Mouse (Mus musculus): ENCODE measurements around the gene Zhx3. TPM values are rescaled to one million over a fixed set of nuclear protein-coding genes. Genes with fewer than 3 reads are reported as not detected.
A peak's percentile ranks its signal among the peaks of the same experiment; 100 is the strongest.

The Zhx3 gene
- polyA plus RNA-seq, 1 experiment from 2014 or later: 15.5 TPM

DNA sequence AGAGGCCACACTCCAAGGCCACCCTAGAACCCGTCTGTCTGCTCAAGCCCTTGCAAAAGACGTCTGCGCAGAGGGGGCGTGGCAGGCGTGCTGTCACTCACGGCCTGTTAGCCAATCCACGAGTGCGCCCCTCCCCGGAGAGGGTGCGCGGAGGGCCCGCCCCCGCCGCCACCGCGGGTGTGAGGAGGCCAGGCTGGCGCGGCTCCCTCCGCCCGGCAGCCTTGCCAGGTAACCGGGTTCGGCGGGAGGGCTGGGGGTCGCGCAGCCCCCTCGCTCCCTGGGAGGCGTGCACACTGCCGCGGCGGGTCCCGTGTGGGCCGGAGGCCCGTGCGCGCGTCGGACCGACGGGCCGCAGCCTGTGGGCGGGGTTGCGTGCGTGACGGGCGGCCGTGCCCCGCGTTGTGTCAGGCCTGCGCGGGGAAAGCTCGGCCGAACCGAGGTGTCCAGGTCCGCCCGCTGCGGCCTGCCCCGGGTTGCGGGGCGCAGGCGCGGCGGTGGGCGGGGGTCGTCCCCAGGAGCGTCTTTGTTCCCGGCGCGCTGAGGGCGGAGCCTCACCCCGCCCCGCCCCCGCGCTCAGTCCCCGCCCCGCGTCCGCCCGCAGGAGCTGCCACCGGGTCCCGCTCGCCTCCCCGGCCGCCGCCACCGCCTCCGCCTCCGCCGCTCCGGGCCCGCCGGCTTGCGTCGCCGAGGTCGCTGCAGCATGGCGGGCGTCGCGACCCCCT lies 141.5 kb downstream of the Zhx3 start, which contains the start of gene Plcg1:
Plcg1 (plus strand) TSS at position 184 of the 722 bp plus-strand sequence.
- Histone ChIP-seq H3K4me3 (peak within 1 kb of the TSS; percentile 92), H3K27me3 (0 out of 2 replicates have a peak, but pooled peaks cover 3% of the 10 kb centered on the region), H3K36me3 (peaks cover 21% of the 10 kb centered on the region), H3K9ac (replicated peaks) (peak within 1 kb of the TSS; percentile 98), H3K4me2 (replicated peaks) (peak within 1 kb of the TSS; percentile 92), H3K27ac (replicated peaks) (peak within 1 kb of the TSS; percentile 98), H3K9me3 (no peaks in the 10 kb centered on the region), H3K4me1 (peaks cover 48% of the 10 kb centered on the region)
- ATAC-seq (ENCODE audit: low FRiP score, low read depth): peak; percentile 94
- WGBS: under 1% methylated on average over 70 of the region's 99 CpGs

- H3K4me3 ChIP-seq: peak overlapping the region; percentile 92
- peak overlapping the region; percentile 92 for H3K4me2 ChIP-seq (replicated peaks)
- no peak for ATAC-seq (ENCODE audit: low FRiP score, low read depth)
- peak overlapping the region; percentile 98 for H3K9ac ChIP-seq (replicated peaks)
- H3K36me3 ChIP-seq: peaks cover 17% of the 10 kb centered on the region
- 0 out of 2 replicates have a peak, but pooled peaks cover 3% of the 10 kb centered on the region for H3K27me3 ChIP-seq
- H3K9me3 ChIP-seq: no peaks in the 10 kb centered on the region
- peaks cover 43% of the 10 kb centered on the region for H3K4me1 ChIP-seq
- peak overlapping the region; percentile 98 for H3K27ac ChIP-seq (replicated peaks)
- WGBS: 6% methylated on average over 19 of the region's 19 CpGs
These were observed 142.0 kb downstream of the Zhx3 start for GRCm38 (mm10) chr2:160730797-160731116.

DNA sequence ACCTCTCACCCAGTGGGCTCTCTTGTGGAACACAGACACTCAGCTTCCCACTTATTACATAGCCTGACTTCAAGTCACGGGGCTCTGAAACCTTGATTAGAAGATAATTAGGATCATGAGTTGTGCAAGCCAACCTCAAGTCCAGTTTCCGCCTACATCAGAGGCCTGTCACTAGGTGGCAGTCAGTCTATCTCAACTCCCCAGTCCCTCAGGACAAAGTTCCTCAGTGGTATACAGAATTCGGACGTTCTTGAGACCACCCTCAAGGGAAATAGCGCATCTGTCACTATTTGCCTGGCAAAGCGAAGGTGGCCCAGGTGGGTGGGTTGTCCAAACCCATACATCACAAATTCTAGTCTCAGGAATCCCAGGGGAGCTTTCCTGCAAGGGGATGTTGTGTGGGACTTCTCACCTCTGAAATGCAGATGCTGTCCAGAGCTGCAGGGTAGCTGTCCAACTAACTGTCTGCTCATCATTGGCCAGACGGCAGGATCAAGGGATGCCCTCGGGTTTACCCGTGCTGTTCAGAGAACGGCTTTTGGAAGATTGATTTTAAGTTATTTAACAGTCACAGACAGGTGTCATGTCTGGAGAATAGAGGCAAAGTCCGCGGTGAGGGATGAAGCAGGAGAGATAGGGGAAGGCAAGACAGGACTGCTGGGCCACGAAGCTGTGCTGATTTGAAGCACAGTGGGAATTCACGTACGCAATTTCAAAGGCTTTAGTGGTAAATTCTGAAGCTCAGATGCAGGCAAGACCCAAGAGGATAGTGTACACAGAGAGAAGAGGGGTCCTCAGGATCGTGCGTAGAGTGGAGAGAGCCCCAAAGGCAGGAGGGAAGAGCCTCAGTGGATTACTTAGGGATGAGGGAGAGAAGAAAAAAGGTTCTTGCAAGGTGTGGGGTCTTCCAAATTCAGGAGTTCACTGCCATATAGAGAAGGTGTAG lies 142.7 kb downstream of the Zhx3 start:
- H3K36me3 ChIP-seq: peaks cover 17% of the 10 kb centered on the region
- H3K27me3 ChIP-seq: 0 out of 2 replicates have a peak, but pooled peaks cover 3% of the 10 kb centered on the region
- 34% methylated on average over 17 of the region's 17 CpGs for WGBS
- peak overlapping the region; percentile 92 for H3K4me3 ChIP-seq
- no peak for ATAC-seq (ENCODE audit: low FRiP score, low read depth)
- peaks cover 38% of the 10 kb centered on the region for H3K4me1 ChIP-seq
- H3K27ac ChIP-seq (replicated peaks): peak overlapping the region; percentile 98; the same call in 1 of the 2 replicates
- H3K9me3 ChIP-seq: no peaks in the 10 kb centered on the region
- H3K4me2 ChIP-seq (replicated peaks): peak overlapping the region; percentile 92
- peak overlapping the region; percentile 98; the same call in 1 of the 2 replicates for H3K9ac ChIP-seq (replicated peaks)

DNA sequence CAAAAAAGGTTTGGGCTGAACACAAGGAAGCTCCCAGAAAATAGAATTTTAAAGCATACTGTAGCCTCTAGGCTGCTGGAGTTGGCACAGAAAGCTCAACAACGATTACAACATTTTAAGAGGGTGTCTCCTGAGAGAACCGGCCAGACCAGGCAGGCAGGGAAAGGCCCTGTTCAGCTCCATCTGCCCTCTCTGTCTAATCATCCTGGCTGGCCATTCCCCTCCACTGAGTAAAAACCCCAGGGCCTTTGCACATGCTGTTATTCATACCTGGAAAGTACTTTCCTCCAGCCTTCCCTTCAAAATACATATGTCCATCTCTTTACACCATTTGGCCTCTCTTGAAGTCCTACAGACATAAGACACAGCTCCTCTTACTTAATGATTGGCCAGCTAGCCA lies 143.4 kb downstream of the Zhx3 start:
- no peak for ATAC-seq (ENCODE audit: low FRiP score, low read depth)
- no peak overlapping the region for H3K9ac ChIP-seq (replicated peaks)
- WGBS: 77% methylated on average over 2 of the region's 2 CpGs

GRCm38 (mm10) chr2:160728972-160729371 lies 143.8 kb downstream of the Zhx3 start:
- H3K9ac ChIP-seq (replicated peaks): no peak overlapping the region
- H3K27me3 ChIP-seq: 0 out of 2 replicates have a peak, but pooled peaks cover 3% of the 10 kb centered on the region
- no peaks in the 10 kb centered on the region for H3K9me3 ChIP-seq
- no peak overlapping the region for H3K4me3 ChIP-seq
- no peak overlapping the region for H3K27ac ChIP-seq (replicated peaks)
- H3K4me1 ChIP-seq: peaks cover 28% of the 10 kb centered on the region
- H3K4me2 ChIP-seq (replicated peaks): no peak overlapping the region
- no peak for ATAC-seq (ENCODE audit: low FRiP score, low read depth)
- 88% methylated on average over 3 of the region's 3 CpGs for WGBS
- H3K36me3 ChIP-seq: peaks cover 17% of the 10 kb centered on the region

More for the DNA sequence above, 143.4 kb downstream of the Zhx3 start:
- peaks cover 16% of the 10 kb centered on the region for H3K36me3 ChIP-seq
- no peak overlapping the region for H3K27ac ChIP-seq (replicated peaks)
- peaks cover 32% of the 10 kb centered on the region for H3K4me1 ChIP-seq
- H3K4me2 ChIP-seq (replicated peaks): no peak overlapping the region
- 0 out of 2 replicates have a peak, but pooled peaks cover 3% of the 10 kb centered on the region for H3K27me3 ChIP-seq
- H3K4me3 ChIP-seq: no peak overlapping the region
- no peaks in the 10 kb centered on the region for H3K9me3 ChIP-seq

DNA sequence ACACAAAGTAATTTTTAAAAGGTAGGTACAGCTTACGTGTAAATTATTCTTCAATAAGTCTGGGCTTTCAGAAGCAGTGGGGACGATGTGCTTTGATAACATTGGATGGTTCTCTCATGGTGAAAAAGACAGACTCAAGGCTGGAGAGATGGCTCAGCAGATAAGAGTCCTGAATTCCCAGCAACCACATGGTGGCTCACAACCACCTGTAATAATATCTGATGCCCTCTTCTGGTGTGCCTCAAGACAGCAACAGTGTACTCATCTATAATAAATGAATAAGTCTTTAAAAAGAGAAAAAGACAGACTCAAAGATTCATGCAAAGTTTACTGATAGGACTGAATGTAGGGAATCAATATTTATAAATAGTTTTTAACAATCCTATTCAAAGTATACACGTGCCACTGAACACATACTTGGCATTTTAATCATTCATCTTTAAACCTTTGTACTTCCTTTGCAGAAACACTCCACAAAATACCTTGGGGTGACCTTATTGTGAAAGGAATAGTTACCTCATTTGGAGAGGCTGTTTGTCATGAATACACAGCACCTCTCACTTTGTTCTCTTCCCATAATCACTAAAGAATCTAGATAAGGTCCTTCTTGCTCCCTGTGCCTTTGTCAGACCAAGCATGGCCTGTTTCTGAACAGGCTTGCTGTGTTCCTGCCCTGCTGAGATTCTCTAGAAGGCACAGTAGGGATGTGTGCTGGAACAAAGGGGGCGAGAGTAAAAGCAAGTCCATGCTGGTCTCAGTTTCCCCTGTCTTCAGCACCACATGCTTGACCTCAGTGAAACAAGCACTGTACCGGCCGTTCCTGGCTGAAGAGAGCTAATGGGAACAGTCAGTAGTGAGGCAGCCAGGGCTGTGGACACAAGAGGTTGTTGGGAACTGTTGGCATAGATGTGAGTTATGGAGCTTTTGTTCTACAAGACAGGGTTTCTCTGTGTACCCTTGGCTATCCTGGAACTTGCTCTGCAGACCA lies 146.6 kb downstream of the Zhx3 start:
- Histone ChIP-seq H3K4me1 (peaks cover 10% of the 10 kb centered on the region; the same call in 1 of the 2 replicates), H3K36me3 (peaks cover 40% of the 10 kb centered on the region), H3K27ac (replicated peaks) (no peak overlapping the region), H3K9me3 (no peaks in the 10 kb centered on the region), H3K4me2 (replicated peaks) (no peak overlapping the region), H3K4me3 (no peak overlapping the region), H3K9ac (replicated peaks) (no peak overlapping the region), H3K27me3 (0 out of 2 replicates have a peak, but pooled peaks cover 3% of the 10 kb centered on the region)
- 85% methylated on average over 6 of the region's 6 CpGs for WGBS
- no peak for ATAC-seq (ENCODE audit: low FRiP score, low read depth)

GRCm38 (mm10) chr2:160724536-160724935 lies 148.3 kb downstream of the Zhx3 start:
- no peak overlapping the region for H3K27ac ChIP-seq (replicated peaks)
- no peaks in the 10 kb centered on the region for H3K4me1 ChIP-seq
- no peaks in the 10 kb centered on the region for H3K27me3 ChIP-seq
- H3K4me3 ChIP-seq: no peak overlapping the region
- H3K36me3 ChIP-seq: peaks cover 56% of the 10 kb centered on the region
- no peak for ATAC-seq (ENCODE audit: low FRiP score, low read depth)
- 92% methylated on average over 5 of the region's 5 CpGs for WGBS
- H3K9me3 ChIP-seq: no peaks in the 10 kb centered on the region
- H3K9ac ChIP-seq (replicated peaks): no peak overlapping the region
- no peak overlapping the region for H3K4me2 ChIP-seq (replicated peaks)

DNA sequence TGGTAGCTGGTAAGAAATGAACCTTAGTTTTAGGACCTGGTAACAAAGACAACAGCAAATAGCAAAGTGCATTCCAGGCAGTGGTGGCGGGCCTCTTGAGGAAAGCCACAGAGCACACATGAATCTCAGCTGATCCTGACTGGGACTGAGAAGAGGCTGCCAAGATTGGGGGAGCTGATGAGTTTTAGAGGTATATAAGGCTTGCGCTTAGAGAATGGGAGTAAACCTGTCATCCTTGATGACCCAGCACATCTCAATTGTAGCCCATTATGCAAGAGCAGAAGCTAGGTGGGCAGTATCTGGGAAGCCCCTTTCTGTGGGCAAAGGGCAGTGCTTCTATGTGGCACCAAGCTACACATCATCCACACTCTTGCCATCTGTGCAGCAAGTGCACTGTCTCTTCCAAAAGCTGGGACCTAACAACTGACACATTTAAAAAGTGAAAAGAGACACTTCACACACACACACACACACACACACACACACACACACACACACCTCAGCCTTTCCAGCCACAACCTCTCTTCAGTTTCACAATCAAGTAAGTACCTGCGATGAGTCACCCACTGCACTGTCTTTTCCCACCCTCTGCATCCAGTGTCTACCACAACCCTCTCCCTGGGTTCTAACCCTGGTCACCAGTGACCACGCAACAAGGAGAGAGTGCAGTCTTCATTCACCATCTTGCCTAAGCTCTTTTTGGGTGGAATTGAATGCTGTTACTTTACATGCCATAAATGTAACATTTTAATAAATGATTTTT lies 149.0 kb downstream of the Zhx3 start:
- WGBS: 94% methylated on average over 4 of the region's 4 CpGs
- no peak overlapping the region for H3K27ac ChIP-seq (replicated peaks)

GRCm38 (mm10) chr2:160722714-160723113 lies 150.1 kb downstream of the Zhx3 start:
- Histone ChIP-seq H3K36me3 (peaks cover 73% of the 10 kb centered on the region), H3K27ac (replicated peaks) (no peak overlapping the region), H3K4me2 (replicated peaks) (no peak overlapping the region), H3K9me3 (no peaks in the 10 kb centered on the region), H3K4me3 (no peak overlapping the region), H3K27me3 (no peaks in the 10 kb centered on the region), H3K4me1 (no peaks in the 10 kb centered on the region), H3K9ac (replicated peaks) (no peak overlapping the region)
- WGBS: 76% methylated on average over 4 of the region's 4 CpGs
- no peak for ATAC-seq (ENCODE audit: low FRiP score, low read depth)

More for the DNA sequence above, 149.0 kb downstream of the Zhx3 start:
- peaks cover 63% of the 10 kb centered on the region for H3K36me3 ChIP-seq
- H3K4me2 ChIP-seq (replicated peaks): no peak overlapping the region
- no peaks in the 10 kb centered on the region for H3K27me3 ChIP-seq
- H3K4me3 ChIP-seq: no peak overlapping the region
- ATAC-seq (ENCODE audit: low FRiP score, low read depth): no peak
- H3K9ac ChIP-seq (replicated peaks): no peak overlapping the region
- H3K9me3 ChIP-seq: no peaks in the 10 kb centered on the region
- H3K4me1 ChIP-seq: no peaks in the 10 kb centered on the region

DNA sequence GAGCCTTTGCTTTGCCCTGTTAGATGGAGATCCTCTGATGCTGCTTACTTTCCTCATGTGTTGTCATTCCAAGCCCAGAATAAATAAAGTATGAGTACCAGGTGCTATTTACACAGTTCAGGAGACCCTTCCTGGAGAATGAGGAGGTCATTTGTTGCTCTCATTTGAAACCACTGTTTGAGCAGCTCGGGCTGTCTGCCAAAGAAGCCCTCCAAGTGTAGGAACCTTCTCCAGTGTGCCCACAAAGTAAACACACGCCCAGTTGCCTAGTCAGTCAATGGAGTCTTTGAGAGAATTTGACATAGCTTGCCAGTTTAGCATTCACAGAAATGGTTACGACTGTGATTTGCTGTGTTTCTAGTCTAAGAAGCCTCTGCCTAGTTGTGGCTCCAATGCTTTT lies 154.0 kb downstream of the Zhx3 start:
- ATAC-seq (ENCODE audit: low FRiP score, low read depth): no peak
- peaks cover 92% of the 10 kb centered on the region for H3K36me3 ChIP-seq

More for the DNA sequence above, 154.0 kb downstream of the Zhx3 start:
- no peak overlapping the region for H3K9ac ChIP-seq (replicated peaks)
- no peak overlapping the region for H3K4me2 ChIP-seq (replicated peaks)
- 94% methylated on average over 3 of the region's 3 CpGs for WGBS
- no peaks in the 10 kb centered on the region for H3K27me3 ChIP-seq
- H3K9me3 ChIP-seq: no peaks in the 10 kb centered on the region
- no peak overlapping the region for H3K27ac ChIP-seq (replicated peaks)
- no peaks in the 10 kb centered on the region for H3K4me1 ChIP-seq
- no peak overlapping the region for H3K4me3 ChIP-seq
